Mouse (Mus musculus): Measurements from ENCODE around the gene Ppm1d.

DNA sequence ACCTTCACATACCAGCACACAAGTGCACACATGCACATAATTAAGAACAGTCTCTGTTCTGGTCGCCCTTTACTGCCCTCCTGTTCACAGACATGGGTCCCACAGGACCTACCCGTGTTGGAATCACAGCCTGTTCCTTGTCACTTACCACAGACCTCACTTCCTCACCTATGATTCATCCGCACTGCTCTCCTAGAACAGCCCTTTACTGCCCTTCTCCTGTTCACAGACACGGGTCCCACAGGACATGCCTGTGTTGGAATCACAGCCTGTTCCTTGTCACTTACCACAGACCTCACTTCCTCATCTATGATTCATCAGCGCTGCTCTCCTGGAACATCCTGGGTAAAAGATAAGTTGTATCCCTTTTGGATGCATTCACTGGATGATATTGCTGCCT lies 33.4 kb upstream of the Ppm1d start:
- no peak for TF ChIP-seq CTCF (conservative IDR thresholded peaks at IDR 0.05; ENCODE audit: insufficient read depth, insufficient read length, low read depth, low read length)
- no peak for TF ChIP-seq POLR2A (IDR thresholded peaks at IDR 0.05; ENCODE audit: low read depth, low read length)

All from kidney, adult 2 months (tissue).